Mouse (Mus musculus) ovary, adult 18-20 months (tissue): ENCODE data around the gene Acsm4.
A peak's percentile ranks its signal among the peaks of the same experiment; 100 is the strongest.
"Not testable (repeated sequence)": the region's sequence is repeated elsewhere in the genome, so short reads cannot be mapped to it uniquely, and the experiment has no call there.

Source experiments
- DNase-seq: peaks from one replicate; pipeline ENCODE4 v3.0.0; 2022; ENCODE audit warnings: low spot score, mixed read lengths

The Acsm4 gene

GRCm38 (mm10) chr7:119689726-119690125 is at the start of gene Acsm4:
TSS of gene Acsm4 (plus strand) at chr7:119690026.
- DNase-seq = no peak

GRCm38 (mm10) chr7:119642307-119642706 is 47.5 kb upstream of the Acsm4 start:
- DNase-seq = no peak

- no peak for DNase-seq
Measured at GRCm38 (mm10) chr7:119667893-119668292, 21.9 kb upstream of the Acsm4 start.

GRCm38 (mm10) chr7:119670395-119670794 is 19.4 kb upstream of the Acsm4 start:
- DNase-seq = no peak

GRCm38 (mm10) chr7:119670925-119671324 is 18.9 kb upstream of the Acsm4 start:
- DNase-seq = no peak

- no peak for DNase-seq
Measured at GRCm38 (mm10) chr7:119673465-119673864, 16.4 kb upstream of the Acsm4 start.

GRCm38 (mm10) chr7:119680107-119680506 is 9.7 kb upstream of the Acsm4 start:
- DNase-seq = no peak

- DNase-seq = no peak
Measured at GRCm38 (mm10) chr7:119682699-119683098, 7.1 kb upstream of the Acsm4 start.

GRCm38 (mm10) chr7:119692302-119692701 is 2.5 kb downstream of the Acsm4 start:
- no peak for DNase-seq

GRCm38 (mm10) chr7:119694926-119695325 is 5.1 kb downstream of the Acsm4 start:
- DNase-seq = no peak

GRCm38 (mm10) chr7:119714111-119714510 is 24.3 kb downstream of the Acsm4 start:
- DNase-seq = no peak

- peak; percentile 80 for DNase-seq
Measured at GRCm38 (mm10) chr7:119720253-119720946, 30.6 kb downstream of the Acsm4 start, which contains the start of gene Thumpd1. TSS of gene Thumpd1 (minus strand) at chr7:119720798.

GRCm38 (mm10) chr7:119720947-119721310 is 31.1 kb downstream of the Acsm4 start:
- DNase-seq = no peak

- no peak for DNase-seq
Measured at GRCm38 (mm10) chr7:119727621-119728020, 37.8 kb downstream of the Acsm4 start.

- not testable (repeated sequence) for DNase-seq
Measured at GRCm38 (mm10) chr7:119731262-119731661, 41.4 kb downstream of the Acsm4 start.

GRCm38 (mm10) chr7:119738877-119739276 is 49.1 kb downstream of the Acsm4 start:
- no peak for DNase-seq

- not testable (repeated sequence) for DNase-seq
Measured at GRCm38 (mm10) chr7:119739798-119740468, 50.1 kb downstream of the Acsm4 start.

- DNase-seq = no peak
Measured at GRCm38 (mm10) chr7:119744321-119744720, 54.5 kb downstream of the Acsm4 start.

- no peak for DNase-seq
Measured at GRCm38 (mm10) chr7:119745869-119746268, 56.0 kb downstream of the Acsm4 start.

GRCm38 (mm10) chr7:119748761-119749160 is 58.9 kb downstream of the Acsm4 start:
- no peak for DNase-seq

GRCm38 (mm10) chr7:119749942-119750341 is 60.1 kb downstream of the Acsm4 start:
- peak; percentile 34 for DNase-seq

GRCm38 (mm10) chr7:119753696-119754095 is 63.9 kb downstream of the Acsm4 start:
- DNase-seq = no peak

GRCm38 (mm10) chr7:119760527-119760951 is 70.7 kb downstream of the Acsm4 start, which contains the start of gene Acsm3:
TSS of gene Acsm3 (plus strand) at chr7:119760923.
- DNase-seq = no peak
